Mouse (Mus musculus): ENCODE data around the gene Gm4201.
"Not testable (repeated sequence)": the region's sequence is repeated elsewhere in the genome, so short reads cannot be mapped to it uniquely, and the experiment has no call there.

Gene Gm4201

DNA sequence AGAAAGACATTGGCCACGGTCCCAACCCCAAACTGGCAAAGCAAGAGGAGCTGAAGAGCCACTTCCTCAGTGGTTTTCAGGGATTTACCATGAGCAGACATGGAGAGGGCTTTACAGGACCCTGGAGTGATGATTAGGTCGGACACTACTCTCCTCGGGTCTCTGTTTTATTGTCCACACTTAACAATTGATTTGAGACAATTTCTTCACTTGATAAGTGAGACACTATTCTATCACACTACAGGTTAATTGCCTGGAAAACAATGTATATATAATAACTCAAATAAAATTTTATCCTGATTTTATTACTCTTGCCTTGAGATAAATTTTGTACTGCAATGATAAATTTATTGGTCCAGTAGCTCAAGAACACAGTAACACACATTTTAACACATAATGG lies at the start of gene Gm4201:
Gene Gm4201, minus strand, starts transcription at position 101 of the 400 bp plus-strand sequence.
- not testable (repeated sequence) for DNase-seq (ENCODE audit: low read depth, low spot score)

DNA sequence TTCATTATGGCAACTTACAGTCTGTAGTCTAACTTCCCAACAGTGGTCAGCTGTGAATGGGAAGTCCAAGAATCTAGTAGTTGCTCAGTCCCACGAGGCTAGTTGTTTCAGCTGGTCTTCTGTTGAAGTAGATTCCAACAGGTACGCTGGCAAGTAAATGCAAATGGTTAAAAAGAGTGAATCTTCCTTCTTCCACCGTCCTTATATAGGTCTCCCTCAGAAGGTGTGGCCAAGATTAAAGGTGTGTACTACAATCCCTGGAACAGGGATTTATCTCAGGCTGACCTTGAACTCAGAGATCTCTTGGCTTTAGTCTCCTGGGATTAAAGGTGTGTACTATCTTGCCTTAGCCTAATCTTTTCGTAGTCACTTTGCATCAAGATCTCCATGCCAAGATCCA lies 22.9 kb upstream of the Gm4201 start, which contains the start of gene Gm4565:
Gene Gm4565, minus strand, starts transcription at position 101 of the 400 bp plus-strand sequence.
- not testable (repeated sequence) for DNase-seq (ENCODE audit: low read depth, low spot score)

DNA sequence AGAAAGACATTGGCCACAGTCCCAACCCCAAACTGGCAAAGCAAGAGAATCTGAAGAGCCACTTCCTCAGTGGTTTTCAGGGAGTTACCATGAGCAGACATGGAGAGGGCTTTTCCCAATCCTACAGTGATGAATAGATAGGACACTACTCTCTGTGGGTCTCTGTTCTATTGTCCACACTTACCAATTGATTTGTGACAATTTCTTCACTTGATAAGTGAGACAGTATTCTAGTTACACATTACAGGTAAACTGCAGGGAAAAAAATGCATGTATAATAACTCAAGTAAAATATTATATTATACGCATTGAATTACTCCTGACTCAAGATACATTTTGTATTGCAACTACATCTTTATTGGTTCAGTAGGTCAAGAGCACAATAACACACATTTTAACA lies 30.4 kb downstream of the Gm4201 start, which contains the start of gene Gm8677:
Gene Gm8677, minus strand, starts transcription at position 101 of the 400 bp plus-strand sequence.
- DNase-seq (ENCODE audit: low read depth, low spot score) = not testable (repeated sequence)

DNA sequence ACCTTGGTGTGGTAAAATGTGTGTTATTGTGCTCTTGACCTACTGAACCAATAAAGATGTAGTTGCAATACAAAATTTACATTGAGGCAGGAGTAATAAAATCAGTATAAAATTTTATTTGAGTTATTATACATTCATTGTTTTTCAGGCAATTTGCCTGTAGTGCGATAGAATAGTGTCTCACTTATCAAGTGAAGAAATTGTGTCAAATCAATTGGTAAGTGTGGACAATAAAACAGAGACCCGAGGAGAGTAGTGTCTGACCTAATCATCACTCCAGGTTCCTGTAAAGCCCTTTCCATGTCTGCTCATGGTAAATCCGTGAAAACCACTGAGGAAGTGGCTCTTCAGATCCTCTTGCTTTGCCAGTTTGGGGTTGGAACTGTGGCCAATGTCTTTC lies 42.5 kb downstream of the Gm4201 start, which contains the start of gene Vmn1r152:
Gene Vmn1r152, plus strand, starts transcription at position 301 of the 400 bp plus-strand sequence.
- DNase-seq (ENCODE audit: low read depth, low spot score) = not testable (repeated sequence)

Data from retina, postnatal 7 days (tissue).